Mouse (Mus musculus) cerebellum, adult (tissue): Measurements from ENCODE around the gene Tomm40l.
A peak's percentile ranks its signal among the peaks of the same experiment; 100 is the strongest.
"Not testable (repeated sequence)": the region's sequence is repeated elsewhere in the genome, so short reads cannot be mapped to it uniquely, and the experiment has no call there.

Experiments
- ATAC-seq: cut with Nextera tagmentation; 2 replicates; pipeline ENCODE4 v1.9.2; 2017; ENCODE audit warnings: mild to moderate bottlenecking, moderate library complexity, mixed read lengths; ENCODE audit not compliant: insufficient number of reproducible peaks, low FRiP score, low TSS enrichment

Tomm40l gene

GRCm38 (mm10) chr1:171250680-171251593 lies 28.6 kb upstream of the Tomm40l start, which contains the start of gene Ndufs2:
Gene Ndufs2, minus strand, starts transcription at chr1:171251388.
- no peak for ATAC-seq

DNA sequence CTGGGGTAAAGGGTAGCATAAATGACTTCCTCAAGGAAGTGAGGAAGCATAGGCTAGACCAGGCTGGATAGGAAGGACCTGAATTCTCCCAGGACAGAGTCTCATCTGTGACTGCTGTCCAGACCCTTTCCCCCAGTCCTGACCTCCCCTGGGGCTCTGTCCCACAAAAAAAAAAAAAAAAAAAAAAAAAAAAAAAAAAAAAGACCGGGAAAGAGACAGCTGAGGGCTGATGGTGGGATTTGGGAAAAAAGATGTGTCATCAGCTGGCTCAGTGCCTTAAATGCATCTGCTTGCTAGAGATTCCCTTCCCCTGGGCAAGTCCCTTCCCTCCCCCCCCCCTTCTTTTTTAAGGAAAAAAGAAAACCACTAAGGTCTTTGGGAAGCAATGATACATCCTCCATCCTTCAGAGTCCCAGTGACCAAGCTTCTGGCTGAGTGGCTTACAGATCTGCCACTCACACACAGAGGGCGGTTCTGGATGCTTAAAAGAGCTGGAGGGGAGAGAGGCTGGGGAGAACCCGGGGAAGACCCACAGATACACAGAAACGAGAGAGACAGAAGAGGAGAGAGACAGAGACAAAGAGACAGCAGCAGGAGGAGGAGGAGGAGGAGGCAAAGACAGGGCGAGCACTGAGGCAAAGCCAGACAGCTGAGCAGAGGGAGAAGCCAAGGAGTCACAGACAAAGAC lies 27.7 kb upstream of the Tomm40l start, which contains the start of gene Adamts4:
TSS of gene Adamts4 (plus strand) at position 509 of the 688 bp plus-strand sequence.
- no peak for ATAC-seq

DNA sequence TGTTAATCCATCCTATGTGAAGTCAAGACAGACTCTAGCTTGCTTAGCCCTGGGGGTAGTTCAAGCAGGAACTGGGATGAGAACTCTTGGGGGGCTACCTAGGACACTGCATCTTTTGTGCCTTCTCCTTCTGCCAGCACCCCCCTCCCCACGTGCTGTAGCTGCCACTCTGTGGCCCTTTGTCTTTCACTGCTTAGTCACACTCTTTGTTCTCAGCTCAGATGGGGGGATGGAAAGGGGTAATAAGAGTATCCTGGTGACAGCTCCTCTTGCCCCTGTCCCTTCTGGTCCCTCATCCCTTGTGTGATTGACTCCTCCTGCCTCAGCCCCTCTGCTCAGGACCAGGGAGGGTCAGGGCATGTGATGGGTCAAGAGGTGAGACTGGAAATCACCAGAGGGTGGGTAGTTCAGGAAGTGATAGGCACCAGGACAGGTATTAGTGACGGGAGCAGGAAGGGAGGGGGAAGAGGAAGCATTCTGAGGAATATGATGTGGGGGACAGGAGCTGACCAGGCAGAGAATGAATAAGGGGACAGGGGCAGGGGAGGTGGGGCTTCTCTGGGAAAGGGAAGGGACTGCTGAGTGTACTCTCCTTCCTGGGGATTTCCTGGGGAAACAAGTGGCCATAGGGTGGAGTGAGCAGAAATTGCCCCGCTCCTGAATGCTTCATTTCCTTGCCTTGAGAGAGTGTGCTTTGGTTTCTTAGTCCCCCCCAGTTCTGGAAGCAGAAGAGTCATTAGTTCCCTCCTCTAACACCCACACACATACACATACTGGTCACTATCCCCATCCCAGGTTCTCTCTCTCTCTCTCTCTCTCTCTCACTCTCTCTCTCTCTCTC lies 26.3 kb upstream of the Tomm40l start:
- no peak for ATAC-seq

GRCm38 (mm10) chr1:171247916-171248315 lies 25.6 kb upstream of the Tomm40l start:
- no peak for ATAC-seq

GRCm38 (mm10) chr1:171247453-171247841 lies 25.1 kb upstream of the Tomm40l start:
- 0 out of 2 replicates have a peak, but pooled peaks have one; percentile 1 for ATAC-seq

GRCm38 (mm10) chr1:171246709-171247452 lies 24.6 kb upstream of the Tomm40l start:
- peak; percentile 96 for ATAC-seq

GRCm38 (mm10) chr1:171245353-171245752 lies 23.0 kb upstream of the Tomm40l start:
- ATAC-seq: no peak

DNA sequence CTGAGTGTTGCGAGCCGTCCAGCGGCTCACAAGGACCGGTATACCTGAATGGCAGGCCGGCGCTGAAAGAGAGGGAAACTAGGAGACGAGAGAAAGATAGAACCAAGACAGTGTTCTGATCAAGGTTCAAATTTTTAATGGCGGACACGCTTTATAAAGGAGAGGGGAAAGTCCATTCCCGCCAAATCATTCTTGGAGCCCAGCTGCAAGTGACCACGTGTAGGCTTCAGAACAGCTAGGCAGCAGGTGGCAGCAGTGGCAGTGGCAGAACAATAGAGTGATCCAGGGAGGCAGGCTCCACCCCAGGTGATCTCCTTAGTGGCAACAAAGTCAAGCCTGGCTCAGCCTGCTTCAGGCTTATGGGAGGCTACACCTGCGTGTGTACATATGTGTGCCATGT lies 19.6 kb upstream of the Tomm40l start:
- not testable (repeated sequence) for ATAC-seq

- ATAC-seq: no peak
These were observed 18.6 kb upstream of the Tomm40l start for GRCm38 (mm10) chr1:171240911-171241310.

DNA sequence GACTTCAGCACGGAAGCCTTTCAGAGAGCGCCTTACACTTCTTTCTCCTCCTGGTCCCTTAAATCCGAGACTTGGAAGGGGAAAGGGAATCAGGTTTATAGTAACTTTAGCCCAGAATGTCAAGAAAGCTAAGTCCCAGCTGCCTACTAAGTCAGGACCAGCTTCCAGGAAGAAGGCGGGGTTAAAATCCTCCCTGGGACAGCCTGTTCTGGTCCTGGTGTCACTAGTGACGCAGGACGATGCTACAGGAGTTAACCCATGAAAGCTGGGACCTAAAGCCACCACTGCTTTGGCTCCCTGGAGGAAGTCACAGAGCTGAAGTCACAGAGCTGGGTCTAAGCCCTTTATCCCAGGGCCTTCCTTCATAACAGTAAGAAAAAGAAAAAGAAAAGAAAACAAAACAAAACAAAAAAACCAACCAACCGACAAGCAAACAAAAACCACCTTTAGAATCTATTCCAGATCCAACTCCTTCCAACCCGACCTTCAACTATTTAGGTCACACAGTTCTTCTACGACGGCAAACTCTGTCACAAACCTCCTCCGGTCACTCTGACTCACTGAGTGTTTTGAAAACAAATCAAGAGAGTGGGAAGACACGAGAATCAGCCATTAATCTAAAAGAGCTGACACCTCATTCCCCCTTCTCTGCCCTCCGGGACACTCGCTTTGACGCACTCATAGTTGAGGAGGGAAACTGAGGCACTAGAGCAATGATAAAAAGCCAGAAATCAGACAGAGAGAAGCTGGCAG lies 17.9 kb upstream of the Tomm40l start:
- ATAC-seq: no peak

GRCm38 (mm10) chr1:171238463-171238862 lies 16.1 kb upstream of the Tomm40l start:
- ATAC-seq: no peak

- ATAC-seq: no peak
These were observed 15.1 kb upstream of the Tomm40l start for GRCm38 (mm10) chr1:171237438-171237837.

DNA sequence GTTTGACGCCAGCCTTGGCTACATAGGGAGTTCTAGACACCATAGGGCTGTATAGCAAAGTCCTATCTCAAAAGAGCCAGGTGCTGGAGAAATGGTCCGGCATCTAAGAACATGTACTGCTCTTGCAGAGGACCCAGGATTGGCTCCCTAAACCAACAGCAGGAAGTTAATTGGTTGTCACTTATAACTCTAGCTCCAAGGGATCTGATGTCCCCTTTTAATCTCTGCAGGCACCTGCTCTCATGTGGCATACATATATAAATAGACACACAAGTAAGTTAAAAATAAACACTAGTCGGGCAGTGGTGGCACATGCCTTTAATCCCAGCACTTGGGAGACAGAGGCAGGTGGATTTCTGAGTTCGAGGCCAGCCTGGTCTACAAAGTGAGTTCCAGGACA lies 13.5 kb upstream of the Tomm40l start:
- no peak for ATAC-seq

GRCm38 (mm10) chr1:171234538-171234937 lies 12.2 kb upstream of the Tomm40l start:
- no peak for ATAC-seq

DNA sequence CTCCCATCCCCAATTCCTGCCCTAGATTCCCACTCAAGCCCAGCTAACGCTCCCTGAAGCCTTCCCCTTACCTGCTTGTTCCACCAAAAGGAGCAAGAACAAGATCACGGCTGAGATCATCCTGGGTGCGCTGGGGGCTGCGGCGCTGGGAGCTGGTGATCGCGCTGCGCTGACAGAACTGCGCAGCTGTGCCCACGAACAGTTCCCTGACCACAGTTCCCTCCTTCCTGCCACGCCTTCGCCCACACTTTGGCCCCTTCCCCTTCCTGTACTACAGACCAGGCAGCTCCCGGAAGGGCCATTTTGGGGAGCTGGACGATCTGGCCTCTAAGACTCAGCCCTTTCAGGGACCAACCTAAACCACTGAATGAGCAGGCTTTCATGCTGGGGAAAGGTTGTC lies 11.8 kb upstream of the Tomm40l start, which contains the start of gene Fcer1g:
TSS of gene Fcer1g (minus strand) at position 240 of the 400 bp plus-strand sequence.
- no peak for ATAC-seq

GRCm38 (mm10) chr1:171232800-171233730 lies 10.8 kb upstream of the Tomm40l start:
- ATAC-seq: no peak

GRCm38 (mm10) chr1:171232348-171232747 lies 10.0 kb upstream of the Tomm40l start:
- no peak for ATAC-seq

- ATAC-seq: no peak
These were observed 9.5 kb upstream of the Tomm40l start for GRCm38 (mm10) chr1:171231844-171232243.
